Mouse (Mus musculus): ENCODE data around the gene Rbfox3. TPM values are rescaled to one million over a fixed set of nuclear protein-coding genes. Genes with fewer than 3 reads are reported as not detected.

Gene Rbfox3
- polyA plus RNA-seq, 1 experiment from 2014 or later: 8.2 TPM

DNA sequence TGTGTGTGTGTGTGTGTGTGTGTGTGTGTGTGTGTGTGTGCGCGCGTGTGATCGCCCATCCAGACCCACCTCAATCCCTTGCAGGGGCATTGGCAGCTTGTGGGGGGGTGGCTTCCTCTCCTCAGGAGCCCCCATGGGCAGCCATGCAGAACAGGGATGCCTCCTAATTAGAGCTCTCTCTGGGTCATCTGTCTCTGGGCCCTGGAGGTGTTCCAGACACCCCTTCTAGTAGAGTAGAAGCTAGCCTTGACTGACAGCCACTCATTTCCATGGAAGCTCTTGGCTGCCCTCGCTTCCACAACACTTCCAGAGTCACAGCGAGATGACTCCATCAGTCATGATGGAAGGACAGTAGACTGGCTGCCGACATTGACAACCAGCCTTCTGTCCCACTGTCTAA, 140.6 kb downstream of the Rbfox3 start:
- no peaks in the 10 kb centered on the region for H3K27me3 ChIP-seq (ENCODE audit: control insufficient read depth, insufficient read depth, low read length)
- H3K9ac ChIP-seq (ENCODE audit: low read length): no peak overlapping the region
- no peaks in the 10 kb centered on the region for H3K36me3 ChIP-seq (ENCODE audit: control insufficient read depth, insufficient read depth, low read length)
- no peaks in the 10 kb centered on the region for H3K9me3 ChIP-seq (ENCODE audit: control insufficient read depth, low read length)
- H3K4me2 ChIP-seq: no peak overlapping the region
- no peak for ATAC-seq (ENCODE audit: low FRiP score)
- H3K27ac ChIP-seq (ENCODE audit: low read depth, low read length): no peak overlapping the region
- no peak overlapping the region for H3K4me3 ChIP-seq (ENCODE audit: low read depth, low read length)
- H3K4me1 ChIP-seq (ENCODE audit: control insufficient read depth, insufficient read depth, low read length): peaks cover 6% of the 10 kb centered on the region; the same call in 1 of the 2 replicates
- DNase-seq (ENCODE audit: low spot score, missing footprints): no peak
- 88% methylated on average over 7 of the region's 7 CpGs for whole genome bisulfite sequencing

DNA sequence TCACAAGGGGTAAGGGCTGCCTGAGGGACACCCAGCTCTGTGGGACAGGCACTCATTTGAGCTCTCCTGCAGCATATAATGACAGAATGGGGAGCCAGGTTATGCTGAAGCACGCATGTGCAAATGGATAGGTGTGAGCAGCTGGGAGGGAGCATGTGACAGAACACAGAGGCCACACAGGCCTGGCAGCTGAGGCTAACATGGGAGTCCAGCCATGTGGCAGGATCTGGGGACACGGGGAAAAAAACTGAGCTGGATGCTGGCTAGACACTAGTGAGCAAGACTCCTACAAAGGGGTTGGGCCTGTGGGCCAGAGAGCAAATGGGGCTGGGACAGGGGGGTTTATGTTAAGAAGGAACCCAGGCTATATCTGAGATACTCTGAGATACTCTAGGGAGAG, 141.9 kb downstream of the Rbfox3 start:
- Histone ChIP-seq H3K27ac (ENCODE audit: low read depth, low read length) (no peak overlapping the region; the same call in 1 of the 2 replicates), H3K36me3 (ENCODE audit: control insufficient read depth, insufficient read depth, low read length) (no peaks in the 10 kb centered on the region), H3K4me1 (ENCODE audit: control insufficient read depth, insufficient read depth, low read length) (peaks cover 6% of the 10 kb centered on the region; the same call in 1 of the 2 replicates), H3K9ac (ENCODE audit: low read length) (no peak overlapping the region), H3K27me3 (ENCODE audit: control insufficient read depth, insufficient read depth, low read length) (no peaks in the 10 kb centered on the region), H3K9me3 (ENCODE audit: control insufficient read depth, low read length) (no peaks in the 10 kb centered on the region), H3K4me2 (no peak overlapping the region), H3K4me3 (ENCODE audit: low read depth, low read length) (no peak overlapping the region)
- ATAC-seq (ENCODE audit: low FRiP score): no peak
- WGBS: 74% methylated on average over 2 of the region's 2 CpGs
- no peak for DNase-seq (ENCODE audit: low spot score, missing footprints)

DNA sequence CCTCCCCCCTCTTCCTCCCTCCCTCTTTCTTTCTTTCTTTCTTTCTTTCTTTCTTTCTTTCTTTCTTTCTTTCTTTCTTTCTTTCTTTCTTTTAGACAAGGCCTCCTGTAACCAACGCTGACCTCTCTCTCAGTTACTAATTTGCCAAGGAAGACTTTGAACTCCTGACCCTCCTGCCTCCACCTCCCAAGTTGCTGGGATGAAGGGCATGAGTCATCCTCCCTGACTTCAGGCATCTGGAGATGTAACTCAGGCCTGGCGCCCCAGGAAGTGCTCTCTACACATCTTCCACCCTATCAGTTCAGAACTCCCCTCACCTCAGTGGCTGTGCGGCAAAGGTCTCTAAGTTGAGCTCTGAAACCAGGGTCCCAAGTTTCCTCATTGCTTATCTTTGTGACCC, 143.0 kb downstream of the Rbfox3 start:
- Histone ChIP-seq H3K4me2 (no peak overlapping the region), H3K36me3 (ENCODE audit: control insufficient read depth, insufficient read depth, low read length) (no peaks in the 10 kb centered on the region), H3K4me3 (ENCODE audit: low read depth, low read length) (no peak overlapping the region), H3K9me3 (ENCODE audit: control insufficient read depth, low read length) (no peaks in the 10 kb centered on the region), H3K4me1 (ENCODE audit: control insufficient read depth, insufficient read depth, low read length) (peaks cover 6% of the 10 kb centered on the region; the same call in 1 of the 2 replicates), H3K9ac (ENCODE audit: low read length) (no peak overlapping the region), H3K27ac (ENCODE audit: low read depth, low read length) (no peak overlapping the region), H3K27me3 (ENCODE audit: control insufficient read depth, insufficient read depth, low read length) (no peaks in the 10 kb centered on the region)
- WGBS: 82% methylated on average over 3 of the region's 3 CpGs
- DNase-seq (ENCODE audit: low spot score, missing footprints) (no peak), ATAC-seq (ENCODE audit: low FRiP score) (no peak)

DNA sequence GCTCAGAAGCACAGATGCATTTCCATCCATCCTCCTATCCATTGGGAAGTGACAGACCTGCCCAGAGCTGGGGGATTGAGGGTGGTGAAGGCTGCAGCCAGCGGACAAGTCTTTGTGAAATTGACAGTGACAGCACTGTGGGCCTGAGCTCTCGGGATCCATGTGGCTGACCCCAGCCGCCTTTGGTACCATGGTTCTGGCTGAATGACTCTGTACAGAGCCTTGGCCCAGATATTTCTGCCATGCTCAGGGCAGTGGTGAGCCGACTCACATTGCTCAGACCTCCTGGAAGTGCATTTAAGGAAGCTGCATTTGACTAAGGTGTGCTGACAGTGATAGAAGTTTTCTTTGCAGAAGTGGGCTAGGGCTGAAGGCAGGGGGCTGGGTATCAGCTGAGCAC, 144.0 kb downstream of the Rbfox3 start:
- peaks cover 6% of the 10 kb centered on the region; the same call in 1 of the 2 replicates for H3K4me1 ChIP-seq (ENCODE audit: control insufficient read depth, insufficient read depth, low read length)
- DNase-seq (ENCODE audit: low spot score, missing footprints) (no peak), ATAC-seq (ENCODE audit: low FRiP score) (no peak)
- no peak overlapping the region for H3K27ac ChIP-seq (ENCODE audit: low read depth, low read length)
- H3K27me3 ChIP-seq (ENCODE audit: control insufficient read depth, insufficient read depth, low read length): no peaks in the 10 kb centered on the region
- H3K36me3 ChIP-seq (ENCODE audit: control insufficient read depth, insufficient read depth, low read length): no peaks in the 10 kb centered on the region
- H3K4me3 ChIP-seq (ENCODE audit: low read depth, low read length): no peak overlapping the region
- H3K9ac ChIP-seq (ENCODE audit: low read length): no peak overlapping the region
- H3K9me3 ChIP-seq (ENCODE audit: control insufficient read depth, low read length): no peaks in the 10 kb centered on the region
- no peak overlapping the region for H3K4me2 ChIP-seq
- WGBS: 51% methylated on average over 4 of the region's 4 CpGs

DNA sequence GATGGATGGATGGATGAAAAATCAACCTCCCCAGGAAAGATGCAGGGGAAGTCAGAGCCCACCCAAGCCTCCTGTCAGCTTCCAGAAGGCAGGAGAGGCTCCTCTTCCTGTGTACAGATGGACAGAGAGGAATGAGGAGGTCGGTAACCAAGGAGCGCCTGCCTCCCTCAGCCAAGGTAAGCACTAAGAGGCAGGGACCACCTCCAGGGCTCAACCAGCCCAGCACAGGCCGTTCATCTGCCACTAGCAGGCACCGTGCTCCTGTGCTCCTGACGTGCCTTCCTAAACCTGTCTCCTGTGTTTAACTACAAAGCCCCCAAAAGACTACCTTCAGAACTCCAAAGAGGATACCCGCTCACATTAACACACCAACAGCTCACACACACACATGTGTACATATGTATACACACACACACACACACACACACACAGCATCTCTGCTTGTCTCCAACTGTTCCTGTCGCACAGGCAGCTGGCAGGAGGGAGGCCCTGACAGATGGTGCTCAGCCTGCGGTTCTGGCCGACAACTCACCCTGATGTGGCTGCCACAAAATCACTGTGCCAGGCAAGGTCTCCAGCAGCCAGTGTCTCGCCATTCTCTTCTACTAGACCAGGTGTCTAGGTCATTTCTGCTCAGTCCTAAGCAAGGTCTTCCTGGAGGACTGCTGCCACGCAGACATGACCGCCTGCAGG, 151.0 kb downstream of the Rbfox3 start:
- Histone ChIP-seq H3K36me3 (ENCODE audit: control insufficient read depth, insufficient read depth, low read length) (no peaks in the 10 kb centered on the region), H3K9ac (ENCODE audit: low read length) (no peak overlapping the region), H3K9me3 (ENCODE audit: control insufficient read depth, low read length) (no peaks in the 10 kb centered on the region), H3K4me3 (ENCODE audit: low read depth, low read length) (no peak overlapping the region), H3K27ac (ENCODE audit: low read depth, low read length) (no peak overlapping the region), H3K27me3 (ENCODE audit: control insufficient read depth, insufficient read depth, low read length) (no peaks in the 10 kb centered on the region), H3K4me1 (ENCODE audit: control insufficient read depth, insufficient read depth, low read length) (no peaks in the 10 kb centered on the region), H3K4me2 (no peak overlapping the region)
- ATAC-seq (ENCODE audit: low FRiP score) (no peak), DNase-seq (ENCODE audit: low spot score, missing footprints) (no peak)
- 84% methylated on average over 12 of the region's 12 CpGs for WGBS

DNA sequence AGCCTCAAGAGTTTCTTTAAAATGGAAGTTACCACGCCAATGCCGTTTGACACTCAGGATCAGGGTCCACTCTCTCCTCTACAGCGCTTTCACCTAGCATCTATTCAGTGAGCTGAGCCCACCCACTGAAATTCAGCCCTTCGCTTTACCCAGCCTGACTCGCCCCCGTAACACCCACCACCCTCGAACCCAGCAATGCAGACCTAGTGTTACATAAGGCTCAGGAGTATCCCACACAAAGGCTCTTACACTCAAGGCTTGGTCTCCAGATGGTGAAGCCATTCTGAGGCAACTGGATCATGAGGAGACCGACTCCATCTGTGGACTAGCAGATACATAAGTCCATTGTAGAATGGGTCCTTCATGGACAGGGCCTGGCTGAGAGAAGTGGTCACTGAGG, 152.2 kb downstream of the Rbfox3 start:
- H3K36me3 ChIP-seq (ENCODE audit: control insufficient read depth, insufficient read depth, low read length): no peaks in the 10 kb centered on the region
- no peak overlapping the region for H3K4me2 ChIP-seq
- H3K4me1 ChIP-seq (ENCODE audit: control insufficient read depth, insufficient read depth, low read length): no peaks in the 10 kb centered on the region
- H3K27me3 ChIP-seq (ENCODE audit: control insufficient read depth, insufficient read depth, low read length): no peaks in the 10 kb centered on the region
- H3K9ac ChIP-seq (ENCODE audit: low read length): no peak overlapping the region
- ATAC-seq (ENCODE audit: low FRiP score): no peak
- no peaks in the 10 kb centered on the region for H3K9me3 ChIP-seq (ENCODE audit: control insufficient read depth, low read length)
- H3K4me3 ChIP-seq (ENCODE audit: low read depth, low read length): no peak overlapping the region
- H3K27ac ChIP-seq (ENCODE audit: low read depth, low read length): no peak overlapping the region
- WGBS: 91% methylated on average over 8 of the region's 8 CpGs
- DNase-seq (ENCODE audit: low spot score, missing footprints): no peak

DNA sequence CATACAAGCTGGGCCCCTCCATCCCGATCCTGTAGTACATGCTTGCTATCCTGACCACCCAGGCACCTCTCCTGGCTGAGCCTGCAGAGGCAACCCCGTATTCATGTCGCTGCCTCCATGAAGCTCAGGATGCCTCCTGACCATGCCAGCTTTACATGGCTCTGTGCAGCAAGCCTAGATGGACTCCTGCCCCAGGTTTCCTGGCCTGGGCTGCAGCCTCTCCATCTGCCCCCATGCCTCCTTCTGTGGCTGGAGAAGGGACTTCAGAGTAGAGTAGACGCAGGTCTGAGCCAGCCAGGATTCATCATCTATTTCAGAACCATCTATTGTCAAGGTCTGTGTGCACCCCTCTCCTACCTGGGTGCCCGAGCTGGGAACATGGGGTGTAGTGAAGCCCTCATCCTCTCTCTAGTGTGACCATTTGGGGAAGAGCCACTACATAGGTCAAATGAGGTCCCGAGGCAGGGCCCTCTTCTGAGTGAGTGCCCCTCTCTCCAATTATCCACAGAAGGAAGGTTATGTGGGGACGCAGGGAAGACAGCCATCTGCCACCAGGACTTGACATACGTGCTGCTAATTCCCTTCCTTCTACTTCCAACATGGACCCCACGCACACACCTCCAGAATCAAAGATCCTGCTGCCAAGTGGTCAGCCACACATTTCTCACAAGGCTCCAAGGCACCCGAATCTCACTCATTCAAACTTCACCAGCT, 153.0 kb downstream of the Rbfox3 start:
- Histone ChIP-seq H3K4me2 (no peak overlapping the region), H3K4me3 (ENCODE audit: low read depth, low read length) (no peak overlapping the region), H3K27me3 (ENCODE audit: control insufficient read depth, insufficient read depth, low read length) (no peaks in the 10 kb centered on the region), H3K27ac (ENCODE audit: low read depth, low read length) (no peak overlapping the region), H3K9me3 (ENCODE audit: control insufficient read depth, low read length) (no peaks in the 10 kb centered on the region), H3K9ac (ENCODE audit: low read length) (no peak overlapping the region), H3K36me3 (ENCODE audit: control insufficient read depth, insufficient read depth, low read length) (no peaks in the 10 kb centered on the region), H3K4me1 (ENCODE audit: control insufficient read depth, insufficient read depth, low read length) (no peaks in the 10 kb centered on the region)
- ATAC-seq (ENCODE audit: low FRiP score) (no peak), DNase-seq (ENCODE audit: low spot score, missing footprints) (no peak)
- WGBS: 85% methylated on average over 10 of the region's 10 CpGs

DNA sequence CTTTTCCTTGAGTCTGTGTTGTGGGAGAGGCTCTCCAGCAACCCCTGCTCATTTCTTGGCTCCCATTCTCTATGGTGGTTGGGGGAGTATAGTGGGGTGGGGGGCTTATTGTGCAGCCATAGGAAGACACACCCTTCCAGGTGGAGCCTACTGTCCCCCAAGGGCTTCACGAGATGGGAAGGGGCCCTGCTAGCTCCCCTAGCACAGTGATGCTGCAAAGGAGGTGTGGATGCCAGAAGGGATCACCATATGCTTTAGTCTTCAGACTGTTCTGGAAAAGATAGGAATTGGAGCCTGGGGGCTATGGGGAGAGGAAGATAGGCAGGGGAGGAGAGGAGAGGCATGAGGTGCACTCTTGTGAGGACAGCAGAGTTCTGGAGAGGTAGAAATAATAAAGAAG, 153.9 kb downstream of the Rbfox3 start:
- Histone ChIP-seq H3K4me1 (ENCODE audit: control insufficient read depth, insufficient read depth, low read length) (no peaks in the 10 kb centered on the region), H3K9ac (ENCODE audit: low read length) (no peak overlapping the region), H3K27ac (ENCODE audit: low read depth, low read length) (no peak overlapping the region), H3K9me3 (ENCODE audit: control insufficient read depth, low read length) (no peaks in the 10 kb centered on the region), H3K36me3 (ENCODE audit: control insufficient read depth, insufficient read depth, low read length) (no peaks in the 10 kb centered on the region), H3K4me2 (no peak overlapping the region), H3K27me3 (ENCODE audit: control insufficient read depth, insufficient read depth, low read length) (no peaks in the 10 kb centered on the region), H3K4me3 (ENCODE audit: low read depth, low read length) (no peak overlapping the region)
- no peak for ATAC-seq (ENCODE audit: low FRiP score)
- 91% methylated on average over 1 of the region's 1 CpGs for WGBS
- DNase-seq (ENCODE audit: low spot score, missing footprints): no peak

DNA sequence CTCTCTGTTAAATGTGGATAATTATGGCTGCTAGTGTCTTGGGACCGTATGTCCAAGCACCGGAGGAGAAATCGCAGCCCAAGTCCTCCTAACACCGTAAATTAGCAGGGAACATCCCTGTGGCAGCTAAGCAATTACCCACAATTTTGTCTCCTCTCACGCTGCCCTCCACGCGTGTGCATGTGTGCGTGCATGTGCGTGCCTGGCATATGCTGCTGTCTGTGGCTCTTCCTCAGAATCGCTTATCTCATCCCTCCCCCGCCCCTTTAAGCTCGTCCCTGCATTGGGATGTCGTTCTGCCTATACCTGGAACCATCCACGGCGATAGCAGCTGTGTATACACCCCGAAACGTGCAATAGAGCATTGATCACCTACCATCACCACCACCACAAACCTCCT, 156.4 kb downstream of the Rbfox3 start:
- no peak overlapping the region for H3K4me3 ChIP-seq (ENCODE audit: low read depth, low read length)
- no peak for ATAC-seq (ENCODE audit: low FRiP score)
- H3K4me1 ChIP-seq (ENCODE audit: control insufficient read depth, insufficient read depth, low read length): 0 out of 2 replicates have a peak, but pooled peaks cover 5% of the 10 kb centered on the region
- no peaks in the 10 kb centered on the region for H3K27me3 ChIP-seq (ENCODE audit: control insufficient read depth, insufficient read depth, low read length)
- H3K36me3 ChIP-seq (ENCODE audit: control insufficient read depth, insufficient read depth, low read length): no peaks in the 10 kb centered on the region
- DNase-seq (ENCODE audit: low spot score, missing footprints): no peak
- H3K27ac ChIP-seq (ENCODE audit: low read depth, low read length): no peak overlapping the region
- H3K4me2 ChIP-seq: no peak overlapping the region
- H3K9me3 ChIP-seq (ENCODE audit: control insufficient read depth, low read length): no peaks in the 10 kb centered on the region
- no peak overlapping the region for H3K9ac ChIP-seq (ENCODE audit: low read length)
- whole genome bisulfite sequencing: 88% methylated on average over 17 of the region's 17 CpGs
